Mouse (Mus musculus) CH12.LX (cell line): ENCODE results near the gene Ppm1k.

Source experiments
- CTCF ChIP-seq, 2 experiments: IDR thresholded peaks in 1 of 2; conservative IDR thresholded peaks in 1 of 2; 2 replicates each; pipeline ENCODE4 v1.5.1; 2011 to 2012; ENCODE audit warnings: low read depth in 2 of 2, low read length in 2 of 2, improper control_type of control experiment in 1 of 2, inconsistent platforms in 1 of 2, mild to moderate bottlenecking in 1 of 2, moderate library complexity in 1 of 2
- E2F4 ChIP-seq: IDR thresholded peaks from 2 replicates; pipeline ENCODE4 v1.6.1; 2011; ENCODE audit warnings: low read depth, low read length, improper control_type of control experiment; ENCODE audit not compliant: insufficient replicate concordance
- ELF1 ChIP-seq: IDR thresholded peaks from 2 replicates; pipeline ENCODE4 v1.6.1; 2014; ENCODE audit warnings: low read depth, mild to moderate bottlenecking, inconsistent platforms, low read length, improper control_type of control experiment
- ETS1 ChIP-seq: conservative IDR thresholded peaks from 2 replicates; pipeline ENCODE4 v1.6.1; 2012; ENCODE audit warnings: low read depth, mild to moderate bottlenecking, inconsistent platforms, low read length, improper control_type of control experiment, moderate library complexity
- GABPA ChIP-seq: IDR thresholded peaks from 2 replicates; pipeline ENCODE4 v1.6.1; 2012; ENCODE audit warnings: low read depth, low read length, improper control_type of control experiment, inconsistent platforms; ENCODE audit not compliant: insufficient replicate concordance
- HCFC1 ChIP-seq: IDR thresholded peaks from 2 replicates; pipeline ENCODE4 v1.6.1; 2012; ENCODE audit warnings: low read depth, mild to moderate bottlenecking, inconsistent platforms, low read length, improper control_type of control experiment
- JUN ChIP-seq: IDR thresholded peaks from 2 replicates; pipeline ENCODE4 v1.6.1; 2011; ENCODE audit warnings: low read depth, mild to moderate bottlenecking, low read length, improper control_type of control experiment, moderate library complexity; ENCODE audit not compliant: insufficient read depth
- MAFK ChIP-seq: IDR thresholded peaks from 2 replicates; pipeline ENCODE4 v1.6.1; 2011; ENCODE audit warnings: low read length, improper control_type of control experiment; ENCODE audit not compliant: insufficient replicate concordance
- MXI1 ChIP-seq: IDR thresholded peaks from 2 replicates; pipeline ENCODE4 v1.6.1; 2011; ENCODE audit warnings: mild to moderate bottlenecking, low read depth, low read length, improper control_type of control experiment
- MYC ChIP-seq: IDR thresholded peaks from 2 replicates; pipeline ENCODE4 v1.6.1; 2011; ENCODE audit warnings: low read depth, mild to moderate bottlenecking, improper control_type of control experiment, low read length
- POLR2A ChIP-seq: IDR thresholded peaks from 2 replicates; pipeline ENCODE4 v1.6.1; 2011; ENCODE audit warnings: low read depth, mild to moderate bottlenecking, improper control_type of control experiment, low read length

- no peak for TF ChIP-seq CTCF (conservative IDR thresholded peaks at IDR 0.05 in 1 of 2, IDR thresholded peaks at IDR 0.05 in 1 of 2; ENCODE audit: low read depth in 2 of 2, low read length in 2 of 2)
- TF ChIP-seq POLR2A: no peak
- TF ChIP-seq MXI1: no peak
- no peak for TF ChIP-seq ELF1
- TF ChIP-seq MYC: no peak
- TF ChIP-seq MAFK: no peak
- no peak for TF ChIP-seq GABPA
- no peak for TF ChIP-seq ETS1
- no peak for TF ChIP-seq E2F4
- no peak for TF ChIP-seq JUN
- TF ChIP-seq HCFC1: no peak
Observed at GRCm38 (mm10) chr6:57567630-57568029, 32.4 kb upstream of the Ppm1k start.
